In genomic region chr4:141954770-141955720, GRCm38 (mm10) we compare ENCODE assay signal across 19 mouse cellular contexts. TPM values are rescaled to one million over a fixed set of nuclear protein-coding genes. Genes with fewer than 3 reads are reported as not detected.
DNase-seq lines count a peak whose midpoint lies in the region; ATAC-seq and TF ChIP-seq lines count a peak whose summit lies in the region.
"Had no signal": no experiment of that assay in that cellular context is flagged by ENCODE, and none has a peak within 500 bp of the region (broad histone marks: within the 10 kb centered on the region; RNA-seq: fewer than 3 reads in every experiment).

No protein-coding gene starts in this region.

- DNase-seq in hindbrain, postnatal 0 days (ENCODE audit: low spot score), result peak; percentile 18
- peak; percentile 33 for DNase-seq in lung, adult 2 months
- DNase-seq in lung, postnatal 10 days, result no peak
- peak; percentile 56 for DNase-seq in brain, embryonic 14.5 days (ENCODE audit: low read depth)
- no peak for DNase-seq in frontal cortex, postnatal 25 days (ENCODE audit: low spot score in 2 of 2)
- DNase-seq: adrenal gland, postnatal 14 days; cerebellum, adult 11-12 months; cerebellum, postnatal 36 days; gastrocnemius, adult 2 months; heart, postnatal 10 days; kidney, adult 11 months; retina, postnatal 1 day had no signal

- no peak overlapping the region for H3K9ac ChIP-seq in hindbrain, postnatal 0 days (replicated peaks; ENCODE audit: low read length)
- no peak overlapping the region for H3K9ac ChIP-seq in hindbrain, embryonic 16.5 days (ENCODE audit: low read depth, low read length)
- H3K9ac ChIP-seq: hindbrain, embryonic 13.5 days; limb, embryonic 15.5 days had no signal

- H3K9me3 ChIP-seq in hindbrain, postnatal 0 days (ENCODE audit: low read length), result no peaks in the 10 kb centered on the region
- no peaks in the 10 kb centered on the region for H3K9me3 ChIP-seq in hindbrain, embryonic 16.5 days (ENCODE audit: control insufficient read depth, low read length)
- H3K9me3 ChIP-seq: hindbrain, embryonic 13.5 days; limb, embryonic 15.5 days had no signal

- no peak overlapping the region for H3K4me3 ChIP-seq in hindbrain, postnatal 0 days (ENCODE audit: low read length)
- no peak overlapping the region for H3K4me3 ChIP-seq in hindbrain, embryonic 16.5 days (ENCODE audit: low read length)
- no peak overlapping the region for H3K4me3 ChIP-seq in lung, adult 2 months (replicated peaks; ENCODE audit: extremely low read depth, low read depth, low read length)
- H3K4me3 ChIP-seq in myocyte, result no peak overlapping the region
- H3K4me3 ChIP-seq: gastrocnemius, adult 2 months; hindbrain, embryonic 13.5 days; limb, embryonic 15.5 days had no signal

- 66% methylated on average over 16 of the region's 16 CpGs for WGBS in hindbrain, postnatal 0 days
- 68% methylated on average over 16 of the region's 16 CpGs for WGBS in hindbrain, embryonic 16.5 days
- 45% methylated on average over 16 of the region's 16 CpGs for WGBS in lung, adult 2 months

- no peak for ATAC-seq in hindbrain, postnatal 0 days
- no peak for ATAC-seq in hindbrain, embryonic 16.5 days
- ATAC-seq: activated CD4-positive, CD25-positive, alpha-beta regulatory T cell, adult 4 months had no signal

- no peak for TF ChIP-seq POLR2A in lung, adult 2 months (IDR thresholded peaks at IDR 0.05; ENCODE audit: borderline replicate concordance, extremely low read depth, low read depth, low read length)
- TF ChIP-seq POLR2A in brain, embryonic 14.5 days (IDR thresholded peaks at IDR 0.05; ENCODE audit: borderline replicate concordance, extremely low read depth, insufficient read depth, insufficient read length, poor library complexity, severe bottlenecking), result no peak
- TF ChIP-seq POLR2A in myocyte (IDR thresholded peaks at IDR 0.05; ENCODE audit: insufficient read length, low read depth), result no peak

- TF ChIP-seq CTCF in hindbrain, postnatal 0 days (IDR thresholded peaks at IDR 0.05; ENCODE audit: low read depth), result no peak
- TF ChIP-seq CTCF in lung, adult 2 months (IDR thresholded peaks at IDR 0.05; ENCODE audit: insufficient read depth, low read length), result no peak
- no peak for TF ChIP-seq CTCF in brain, embryonic 14.5 days (IDR thresholded peaks at IDR 0.05; ENCODE audit: borderline replicate concordance, extremely low read depth, insufficient read depth, insufficient read length)

- no peak overlapping the region for H3K27ac ChIP-seq in hindbrain, postnatal 0 days
- H3K27ac ChIP-seq in hindbrain, embryonic 16.5 days (ENCODE audit: low read depth, low read length), result no peak overlapping the region
- H3K27ac ChIP-seq: gastrocnemius, adult 2 months; hindbrain, embryonic 13.5 days; kidney, postnatal 0 days; limb, embryonic 15.5 days had no signal

- 0 out of 2 replicates have a peak, but pooled peaks cover 7% of the 10 kb centered on the region for H3K4me1 ChIP-seq in hindbrain, postnatal 0 days (ENCODE audit: insufficient read depth, low read length)
- H3K4me1 ChIP-seq in hindbrain, embryonic 16.5 days (ENCODE audit: control insufficient read depth, insufficient read depth, low read depth, low read length), result peaks cover 5% of the 10 kb centered on the region
- H3K4me1 ChIP-seq in lung, adult 2 months (ENCODE audit: control insufficient read depth, insufficient read depth, low read length), result peaks cover 17% of the 10 kb centered on the region

- H3K36me3 ChIP-seq in hindbrain, postnatal 0 days (ENCODE audit: insufficient read depth, low read length), result no peaks in the 10 kb centered on the region
- H3K36me3 ChIP-seq in hindbrain, embryonic 16.5 days (ENCODE audit: control insufficient read depth, insufficient read depth, low read length), result no peaks in the 10 kb centered on the region
- H3K36me3 ChIP-seq in myocyte (ENCODE audit: control insufficient read depth, insufficient read depth), result no peaks in the 10 kb centered on the region
- H3K36me3 ChIP-seq: hindbrain, embryonic 13.5 days; limb, embryonic 15.5 days had no signal

- no peak overlapping the region for H3K4me2 ChIP-seq in hindbrain, postnatal 0 days (ENCODE audit: low read depth, low read length)
- H3K4me2 ChIP-seq in hindbrain, embryonic 16.5 days (ENCODE audit: low read length), result no peak overlapping the region
- H3K4me2 ChIP-seq in myocyte (ENCODE audit: low read depth), result no peak overlapping the region
- H3K4me2 ChIP-seq: heart, embryonic 11.5 days; hindbrain, embryonic 13.5 days; limb, embryonic 15.5 days had no signal

- H3K79me2 ChIP-seq in myocyte (ENCODE audit: control insufficient read depth, insufficient read depth), result no peaks in the 10 kb centered on the region

- no peaks in the 10 kb centered on the region for H3K27me3 ChIP-seq in hindbrain, postnatal 0 days (ENCODE audit: insufficient read depth, low read length)
- no peaks in the 10 kb centered on the region for H3K27me3 ChIP-seq in hindbrain, embryonic 16.5 days (replicated peaks; ENCODE audit: control insufficient read depth, insufficient read depth, low read length)
- peaks cover 14% of the 10 kb centered on the region for H3K27me3 ChIP-seq in myocyte (ENCODE audit: control insufficient read depth, insufficient read depth, insufficient read length)
- H3K27me3 ChIP-seq: hindbrain, embryonic 13.5 days; limb, embryonic 15.5 days had no signal

- H3ac ChIP-seq in myocyte (ENCODE audit: control insufficient read depth, insufficient read length), result no peak overlapping the region

TF ChIP-seq in myocyte, 11 proteins besides CTCF, POLR2A, EP300 and RAD21:
- TF ChIP-seq USF1 (IDR thresholded peaks at IDR 0.05; ENCODE audit: low read depth) (peak; percentile 48), E2F4 (IDR thresholded peaks at IDR 0.05; ENCODE audit: insufficient read depth) (no peak), MAX (IDR thresholded peaks at IDR 0.05; ENCODE audit: low read depth) (no peak), TCF12 (IDR thresholded peaks at IDR 0.05; ENCODE audit: insufficient read depth, poor library complexity, severe bottlenecking) (no peak)

RNA-seq across cellular contexts. Expression of gene Fhad1, which starts 59.8 kb away (rescaled TPM):
- total RNA-seq in hindbrain, postnatal 0 days (2014; rRNA removed), result 2.0 and 16.9 TPM in 2 replicates
- polyA plus RNA-seq in hindbrain, postnatal 0 days (2015; fragmentation: Nextera tagmentation; extraction: Ambion mirVana), result 5.8 and 7.5 TPM in 2 replicates
- 6.3 and 6.5 TPM in 2 replicates for polyA plus RNA-seq in hindbrain, embryonic 16.5 days (2015; fragmentation: Nextera tagmentation; extraction: Ambion mirVana)
- 6.9 and 7.9 TPM in 2 replicates for polyA plus RNA-seq in lung, adult 2 months (2012; rRNA removed)
- 1.3 and 3.1 TPM in 2 replicates for polyA plus RNA-seq in brain, embryonic 14.5 days (2012; rRNA removed)
- polyA plus RNA-seq in myocyte (2012; fragmentation: generic; extraction: Trizol), result 0.17 TPM
- total RNA-seq: gastrocnemius, adult 2 months had no signal

Comparison
In these comparisons a context has a peak if more than half of its experiments do, and no peak if none do; other contexts are left out.
1. DNase-seq: peak in hindbrain, postnatal 0 days (single experiment), lung, adult 2 months (single experiment) and brain, embryonic 14.5 days (single experiment); none in lung, postnatal 10 days (single experiment) and frontal cortex, postnatal 25 days (0 of 2).